Mouse (Mus musculus): ENCODE measurements at regions not wholly inside any gene's neighbourhood (a gene's known extent, or its start where the extent isn't known, plus 50 kb on each side); places are given as distances from the start of the nearest gene placed in this dataset.

DNA sequence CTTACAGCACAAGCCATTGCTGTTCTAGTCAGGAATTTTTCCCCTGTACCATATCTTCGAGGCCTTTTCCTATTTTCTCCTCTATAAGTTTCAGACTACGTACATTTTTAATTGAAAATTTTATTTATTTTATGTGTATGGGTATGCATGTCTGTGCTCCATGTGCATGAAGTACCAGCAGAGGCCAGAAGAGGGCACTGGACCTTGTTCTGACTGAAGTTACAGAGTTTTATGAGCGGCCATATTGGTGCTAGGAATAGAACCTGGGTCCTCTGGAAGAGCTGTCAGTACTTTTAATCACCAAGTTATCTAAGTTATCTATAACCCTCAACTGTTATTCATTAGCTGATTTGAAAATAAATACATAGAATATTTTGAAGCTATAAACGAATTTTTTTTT lies 108.5 kb downstream of the Kcnrg start:
- Histone ChIP-seq H3K27ac (ENCODE audit: control insufficient read depth, low read depth, low read length) (no peak overlapping the region), H3K4me1 (ENCODE audit: control insufficient read depth in 1 of 2, insufficient read depth in 2 of 2, low read length in 2 of 2) (no peaks in the 10 kb centered on the region), H3K27me3 (ENCODE audit: control insufficient read depth in 1 of 2, insufficient read depth in 2 of 2, low read length in 2 of 2) (no peaks in the 10 kb centered on the region; a peak in 2 of 4 replicates), H3K4me3 (ENCODE audit: control insufficient read depth in 1 of 2, insufficient read depth in 1 of 2, low read depth in 2 of 2, low read length in 2 of 2) (no peak overlapping the region), H3K79me2 (ENCODE audit: control insufficient read depth, insufficient read depth, low read length, poor library complexity) (no peaks in the 10 kb centered on the region), H3K9ac (ENCODE audit: control insufficient read depth, low read depth, low read length, poor library complexity, severe bottlenecking) (no peak overlapping the region), H3K9me3 (replicated peaks; ENCODE audit: insufficient read depth, low read length) (no peaks in the 10 kb centered on the region), H3K36me3 (ENCODE audit: control insufficient read depth in 1 of 2, insufficient read depth in 2 of 2, low read length in 2 of 2) (no peaks in the 10 kb centered on the region)
- peak; percentile 41 for DNase-seq (ENCODE audit: low read depth, low spot score)
- TF ChIP-seq POLR2AphosphoS2 (IDR thresholded peaks at IDR 0.05; ENCODE audit: low read length) (no peak), SIN3A (IDR thresholded peaks at IDR 0.05; ENCODE audit: low read length) (no peak), CHD2 (IDR thresholded peaks at IDR 0.05; ENCODE audit: low read length) (no peak), TAL1 (IDR thresholded peaks at IDR 0.05; ENCODE audit: low read length) (no peak), ZMIZ1 (IDR thresholded peaks at IDR 0.05; ENCODE audit: low read depth, low read length) (no peak), BHLHE40 (IDR thresholded peaks at IDR 0.05; ENCODE audit: borderline replicate concordance, low read depth, low read length) (no peak), POLR2AphosphoS5 (IDR thresholded peaks at IDR 0.05; ENCODE audit: borderline replicate concordance, low read depth, low read length) (no peak), USF2 (IDR thresholded peaks at IDR 0.05; ENCODE audit: borderline replicate concordance in 1 of 2, insufficient read depth in 1 of 2, low read depth in 1 of 2, low read length in 2 of 2) (no peak), UBTF (IDR thresholded peaks at IDR 0.05; ENCODE audit: borderline replicate concordance, insufficient read depth, low read depth, low read length) (no peak), ELF1 (IDR thresholded peaks at IDR 0.05; ENCODE audit: low read depth, low read length) (no peak), TCF12 (IDR thresholded peaks at IDR 0.05; ENCODE audit: low read depth, low read length) (no peak), TBP (IDR thresholded peaks at IDR 0.05; ENCODE audit: low read depth, low read length) (no peak), CTCF (IDR thresholded peaks at IDR 0.05 in 2 of 3, conservative IDR thresholded peaks at IDR 0.05 in 1 of 3; ENCODE audit: control insufficient read depth in 1 of 3, insufficient read depth in 1 of 3, low read depth in 2 of 3, low read length in 3 of 3, poor library complexity in 1 of 3, severe bottlenecking in 1 of 3) (peak in 2 of 3 experiments; percentile 36 to 37; a peak in 5 of 6 replicates), SMC3 (IDR thresholded peaks at IDR 0.05; ENCODE audit: low read depth, low read length) (peak; percentile 36), RCOR1 (IDR thresholded peaks at IDR 0.05; ENCODE audit: low read depth, low read length) (no peak)

DNA sequence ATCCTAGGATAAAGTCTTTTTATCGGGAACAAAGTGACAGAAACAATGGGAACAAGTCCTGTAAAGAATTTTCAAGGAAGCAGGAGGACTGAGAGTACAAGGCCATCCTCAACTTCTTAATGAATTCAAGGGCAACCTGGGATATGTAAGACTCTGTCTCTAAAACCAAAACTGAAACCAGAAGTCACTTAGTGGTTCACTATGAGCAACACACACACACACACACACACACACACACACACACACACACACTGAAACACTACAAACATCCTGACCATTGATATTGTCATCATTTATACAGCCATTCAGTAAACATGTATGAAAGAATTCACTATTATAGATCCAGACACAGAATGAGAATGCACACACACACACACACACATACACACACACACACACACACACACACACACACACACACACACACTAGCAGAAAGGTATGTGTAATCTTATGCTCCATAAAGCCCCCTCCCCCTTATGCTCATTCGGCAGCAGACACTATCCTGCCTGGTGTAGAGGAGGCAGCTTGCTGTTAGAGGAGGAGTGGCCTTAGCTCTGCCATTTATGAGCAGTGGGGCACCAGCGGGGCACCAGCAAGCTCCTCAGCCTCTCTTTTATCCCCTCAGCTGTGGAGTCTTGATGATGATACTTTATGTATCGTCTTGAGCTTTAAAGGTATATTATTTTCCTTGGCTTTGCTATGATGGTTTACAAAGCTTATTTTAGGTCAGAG lies 111.3 kb downstream of the Kcnrg start:
- no peak overlapping the region for H3K4me3 ChIP-seq (ENCODE audit: control insufficient read depth in 1 of 2, insufficient read depth in 1 of 2, low read depth in 2 of 2, low read length in 2 of 2)
- no peaks in the 10 kb centered on the region for H3K27me3 ChIP-seq (ENCODE audit: control insufficient read depth in 1 of 2, insufficient read depth in 2 of 2, low read length in 2 of 2)
- no peaks in the 10 kb centered on the region for H3K36me3 ChIP-seq (ENCODE audit: control insufficient read depth in 1 of 2, insufficient read depth in 2 of 2, low read length in 2 of 2)
- H3K79me2 ChIP-seq (ENCODE audit: control insufficient read depth, insufficient read depth, low read length, poor library complexity): no peaks in the 10 kb centered on the region
- no peaks in the 10 kb centered on the region for H3K9me3 ChIP-seq (replicated peaks; ENCODE audit: insufficient read depth, low read length)
- H3K27ac ChIP-seq (ENCODE audit: control insufficient read depth, low read depth, low read length): no peak overlapping the region
- TF ChIP-seq MYC (IDR thresholded peaks at IDR 0.05; ENCODE audit: low read depth, low read length) (no peak), MYB (IDR thresholded peaks at IDR 0.05; ENCODE audit: low read depth, low read length) (no peak), TAL1 (IDR thresholded peaks at IDR 0.05; ENCODE audit: low read length) (no peak), TBP (IDR thresholded peaks at IDR 0.05; ENCODE audit: low read depth, low read length) (no peak), JUND (IDR thresholded peaks at IDR 0.05; ENCODE audit: low read depth, low read length) (no peak), TCF12 (IDR thresholded peaks at IDR 0.05; ENCODE audit: low read depth, low read length) (no peak), BHLHE40 (IDR thresholded peaks at IDR 0.05; ENCODE audit: borderline replicate concordance, low read depth, low read length) (no peak), MAX (IDR thresholded peaks at IDR 0.05; ENCODE audit: low read length) (no peak), POLR2AphosphoS2 (IDR thresholded peaks at IDR 0.05; ENCODE audit: low read length) (no peak), MEF2A (IDR thresholded peaks at IDR 0.05; ENCODE audit: extremely low read depth, insufficient replicate concordance, low read depth, low read length, poor library complexity, severe bottlenecking) (no peak), MAZ (IDR thresholded peaks at IDR 0.05; ENCODE audit: low read depth, low read length) (no peak), ZNF384 (IDR thresholded peaks at IDR 0.05; ENCODE audit: low read depth, low read length) (no peak)
- H3K9ac ChIP-seq (ENCODE audit: control insufficient read depth, low read depth, low read length, poor library complexity, severe bottlenecking): no peak overlapping the region
- H3K4me1 ChIP-seq (ENCODE audit: control insufficient read depth in 1 of 2, insufficient read depth in 2 of 2, low read length in 2 of 2): no peaks in the 10 kb centered on the region
- DNase-seq (ENCODE audit: low read depth, low spot score): no peak

All from MEL (cell line).